Mouse (Mus musculus) 3T3-L1 (cell line): ENCODE results near the gene Gls2.
A peak's percentile ranks its signal among the peaks of the same experiment; 100 is the strongest.

Source experiments
- DNase-seq: peaks from one replicate; pipeline ENCODE4 v3.0.0-alpha.2; 2015; ENCODE audit warnings: low read depth, low spot score

Gls2 gene

DNA sequence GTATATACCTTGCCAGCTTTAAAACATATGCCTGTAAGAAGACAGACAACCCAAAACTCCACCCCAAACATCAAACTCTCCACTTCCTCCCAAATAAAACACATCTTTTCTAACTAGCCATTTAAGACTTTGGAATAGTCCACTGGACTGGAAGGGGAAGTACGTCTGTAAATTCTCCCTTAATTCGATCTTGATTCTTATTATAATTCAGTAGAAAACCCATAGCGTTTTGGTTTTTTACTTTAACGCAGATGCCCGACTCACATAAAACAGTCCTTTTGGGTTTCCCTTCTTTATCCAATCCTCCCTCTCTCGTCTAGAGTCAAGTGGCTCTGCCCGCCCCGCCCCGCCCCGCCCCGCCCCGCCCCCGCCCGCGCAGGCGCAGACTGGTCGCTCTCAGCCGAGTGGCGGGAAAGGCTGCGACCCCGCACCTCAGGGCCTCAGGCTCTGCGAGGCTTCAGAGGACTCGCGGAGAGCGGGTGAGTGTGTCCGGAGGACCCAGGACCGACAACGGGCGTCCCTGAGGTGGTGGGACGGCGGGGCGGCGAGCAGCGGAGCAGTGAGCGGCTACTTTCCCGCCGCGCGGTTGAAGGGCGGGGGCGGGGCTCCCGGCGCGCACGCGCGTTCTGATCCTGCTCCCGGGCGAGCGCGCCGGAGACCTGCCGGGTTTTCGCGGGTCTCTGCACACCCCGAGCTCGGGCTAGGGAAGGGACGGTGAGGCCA lies 37.6 kb downstream of the Gls2 start, which contains the start of gene Timeless:
Gene Timeless (plus strand): TSS at position 369 of the 723 bp plus-strand sequence.
- peak; percentile 80 for DNase-seq

- peak; percentile 90 for DNase-seq
These were observed 38.2 kb downstream of the Gls2 start for GRCm38 (mm10) chr10:128232420-128232985.

DNA sequence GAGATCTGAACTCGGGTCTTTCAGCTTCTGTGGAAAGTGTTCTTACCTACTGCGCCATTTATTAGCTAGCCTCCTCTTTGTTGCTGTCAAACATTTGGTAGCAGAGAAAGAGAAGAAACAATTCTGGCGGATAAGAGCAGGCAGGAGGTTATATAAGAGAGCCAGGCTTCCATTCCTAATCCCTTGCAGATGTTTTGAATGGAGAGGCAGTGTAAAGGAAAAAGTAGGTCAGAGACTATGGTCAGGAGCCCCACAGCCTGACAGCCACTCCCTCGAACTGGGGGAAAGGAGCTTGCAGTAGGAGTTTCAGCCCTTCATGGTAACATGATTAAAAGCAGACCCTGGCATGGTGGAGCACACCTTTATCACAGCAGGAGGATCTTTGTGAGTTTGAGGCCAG lies 42.1 kb downstream of the Gls2 start:
- peak; percentile 25 for DNase-seq

GRCm38 (mm10) chr10:128237807-128238480 lies 43.7 kb downstream of the Gls2 start:
- peak; percentile 31 for DNase-seq

DNA sequence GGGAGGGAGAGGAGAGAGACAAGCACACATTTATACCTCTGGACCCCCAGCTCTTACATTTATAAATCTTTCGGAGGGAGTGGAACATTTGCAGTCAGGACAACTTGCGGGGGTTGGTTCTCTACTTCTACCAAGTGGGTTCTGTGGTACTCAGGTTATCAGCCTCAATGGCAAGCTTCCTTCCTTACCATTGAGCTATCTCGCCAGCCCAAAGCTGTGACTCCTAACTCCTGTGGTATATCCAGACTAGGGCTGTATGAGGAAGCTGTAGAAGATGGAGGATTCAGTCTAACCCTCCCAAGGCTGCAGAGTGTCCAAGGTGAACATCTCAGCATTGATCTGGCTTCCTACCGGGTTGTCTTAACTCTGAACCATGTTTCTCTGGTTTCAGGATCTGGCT lies 44.9 kb downstream of the Gls2 start:
- no peak for DNase-seq

DNA sequence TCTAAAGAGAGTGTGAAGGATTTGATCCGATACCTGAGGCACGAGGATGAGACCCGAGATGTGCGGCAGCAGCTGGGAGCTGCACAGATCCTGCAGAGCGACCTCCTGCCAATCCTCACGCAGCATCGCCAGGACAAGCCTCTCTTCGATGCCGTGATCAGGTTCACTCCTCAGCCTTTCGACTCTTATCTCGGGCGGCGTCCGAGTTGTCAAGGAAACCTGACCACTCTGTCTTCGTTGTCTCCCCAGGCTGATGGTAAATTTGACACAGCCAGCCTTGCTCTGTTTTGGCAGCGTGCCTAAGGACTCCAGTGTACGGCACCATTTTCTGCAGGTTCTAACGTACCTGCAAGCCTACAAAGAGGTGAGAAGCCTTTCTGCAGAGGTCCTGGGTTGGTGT lies 45.9 kb downstream of the Gls2 start:
- DNase-seq = no peak

- DNase-seq = no peak
These were observed 49.0 kb downstream of the Gls2 start for GRCm38 (mm10) chr10:128243252-128243651.

DNA sequence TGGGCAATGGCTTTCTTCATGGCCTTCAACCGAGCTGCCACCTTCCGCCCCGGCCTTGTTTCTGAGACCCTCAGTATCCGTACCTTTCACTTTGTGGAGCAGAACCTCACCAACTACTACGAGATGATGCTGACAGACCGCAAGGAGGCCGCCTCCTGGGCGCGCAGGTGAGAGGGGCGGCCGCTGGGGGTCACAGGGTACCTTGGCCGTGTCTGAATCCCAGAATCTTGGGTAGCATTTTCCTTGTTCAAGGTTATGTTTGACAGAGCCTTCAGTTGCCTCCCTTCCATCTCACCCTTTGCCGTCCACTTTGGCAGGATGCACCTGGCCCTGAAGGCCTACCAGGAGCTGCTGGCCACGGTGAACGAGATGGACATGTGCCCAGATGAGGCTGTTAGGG lies 49.9 kb downstream of the Gls2 start:
- DNase-seq = no peak

DNA sequence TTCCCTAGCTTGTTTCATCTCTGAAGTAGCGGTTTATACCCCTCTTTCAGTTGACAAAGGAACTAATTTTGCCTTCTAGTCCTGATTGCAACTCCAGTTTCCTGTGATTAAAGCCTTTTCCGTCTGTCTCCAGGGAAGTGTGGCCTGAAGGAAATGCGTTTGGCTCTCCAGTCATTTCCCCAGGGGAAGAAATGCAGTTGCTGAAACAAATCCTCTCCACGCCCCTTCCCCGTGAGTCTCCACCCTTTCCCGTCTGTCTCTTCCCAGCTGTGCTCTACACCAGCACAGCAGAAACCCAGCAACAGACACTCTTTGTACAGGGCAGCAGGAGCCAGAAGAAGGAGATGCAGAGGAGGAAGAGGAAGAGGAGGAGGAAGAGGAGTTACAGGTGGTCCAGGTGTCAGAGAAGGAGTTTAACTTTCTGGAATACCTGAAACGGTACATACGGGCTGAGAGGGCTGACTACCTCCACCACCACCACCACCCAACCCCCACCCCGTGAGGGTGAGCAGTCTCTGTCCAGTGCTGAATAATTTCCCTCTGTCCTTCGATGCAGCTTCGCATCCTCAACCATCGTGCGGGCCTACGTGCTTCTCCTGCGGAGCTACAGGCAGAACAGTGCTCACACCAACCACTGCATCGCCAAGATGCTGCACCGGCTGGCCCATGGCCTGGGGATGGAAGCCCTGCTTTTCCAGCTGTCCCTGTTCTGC lies 52.9 kb downstream of the Gls2 start:
- no peak for DNase-seq

- DNase-seq = no peak
These were observed 56.3 kb downstream of the Gls2 start for GRCm38 (mm10) chr10:128250565-128250964.

- DNase-seq = peak; percentile 85
These were observed 59.5 kb downstream of the Gls2 start, which contains the start of gene Apon for GRCm38 (mm10) chr10:128253677-128254255. Gene Apon (plus strand): TSS chr10:128254096.

DNA sequence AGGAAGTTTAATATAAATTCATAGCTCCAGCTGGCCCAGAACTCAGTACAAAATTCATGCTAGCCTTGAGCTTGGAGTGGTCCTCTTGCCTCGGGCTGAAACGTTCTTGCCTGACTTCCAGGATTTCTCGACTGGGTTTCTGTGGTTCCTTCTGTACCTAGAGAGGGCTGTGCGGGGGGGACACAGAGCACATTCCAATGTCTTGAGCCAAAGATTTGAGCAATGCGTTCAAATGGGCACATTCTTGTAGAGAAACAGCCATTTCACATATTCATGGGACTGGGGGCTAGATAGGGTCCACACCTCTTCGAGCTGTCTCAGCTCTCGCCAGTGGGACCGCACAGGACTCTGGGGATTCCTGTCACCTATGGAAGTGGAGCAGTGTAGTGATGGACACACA lies 61.7 kb downstream of the Gls2 start:
- peak; percentile 48 for DNase-seq

GRCm38 (mm10) chr10:128256328-128256727 lies 62.1 kb downstream of the Gls2 start:
- peak; percentile 92 for DNase-seq

DNA sequence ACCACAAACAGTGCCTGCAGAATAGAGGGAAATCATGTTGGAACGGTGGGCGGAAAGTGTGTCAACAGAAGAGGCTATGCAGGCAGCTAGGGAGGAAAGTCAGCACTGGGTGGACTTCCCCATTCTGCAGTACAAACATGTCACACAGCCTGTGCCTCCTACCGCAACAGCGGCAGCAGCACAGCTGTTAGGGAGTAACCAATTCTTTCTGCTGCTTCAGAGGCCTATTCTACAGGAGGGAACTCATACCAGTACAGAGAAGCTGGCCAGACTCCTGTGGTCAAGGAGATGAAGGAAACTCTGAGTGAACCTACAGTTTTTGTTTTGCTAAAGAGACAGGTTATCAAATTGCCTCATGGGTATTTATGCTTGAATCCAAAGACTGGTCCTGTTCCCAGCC lies 64.7 kb downstream of the Gls2 start:
- no peak for DNase-seq
